Mouse (Mus musculus): ENCODE measurements around the gene Guca2b. TPM values are rescaled to one million over a fixed set of nuclear protein-coding genes. Genes with fewer than 3 reads are reported as not detected.

The Guca2b gene
- polyA plus RNA-seq, 1 experiment, result not detected

GRCm38 (mm10) chr4:119671164-119671563 is 12.4 kb upstream of the Guca2b start:
- no peak overlapping the region for H3K4me3 ChIP-seq (replicated peaks)
- no peaks in the 10 kb centered on the region for H3K9me3 ChIP-seq (ENCODE audit: control insufficient read depth, low read length)
- TF ChIP-seq TAL1 (IDR thresholded peaks at IDR 0.05; ENCODE audit: low read length) (no peak), GATA1 (IDR thresholded peaks at IDR 0.05; ENCODE audit: low read length) (no peak)
- no peaks in the 10 kb centered on the region for H3K36me3 ChIP-seq (ENCODE audit: control insufficient read depth)
- no peaks in the 10 kb centered on the region for H3K4me1 ChIP-seq (ENCODE audit: control insufficient read depth)
- no peaks in the 10 kb centered on the region for H3K27me3 ChIP-seq (ENCODE audit: control insufficient read depth)

GRCm38 (mm10) chr4:119670736-119671135 is 12.0 kb upstream of the Guca2b start:
- Histone ChIP-seq H3K9me3 (ENCODE audit: control insufficient read depth, low read length) (no peaks in the 10 kb centered on the region), H3K4me1 (ENCODE audit: control insufficient read depth) (no peaks in the 10 kb centered on the region), H3K4me3 (replicated peaks) (no peak overlapping the region), H3K36me3 (ENCODE audit: control insufficient read depth) (no peaks in the 10 kb centered on the region), H3K27me3 (ENCODE audit: control insufficient read depth) (no peaks in the 10 kb centered on the region)
- TF ChIP-seq TAL1 (IDR thresholded peaks at IDR 0.05; ENCODE audit: low read length) (no peak), GATA1 (IDR thresholded peaks at IDR 0.05; ENCODE audit: low read length) (no peak)

DNA sequence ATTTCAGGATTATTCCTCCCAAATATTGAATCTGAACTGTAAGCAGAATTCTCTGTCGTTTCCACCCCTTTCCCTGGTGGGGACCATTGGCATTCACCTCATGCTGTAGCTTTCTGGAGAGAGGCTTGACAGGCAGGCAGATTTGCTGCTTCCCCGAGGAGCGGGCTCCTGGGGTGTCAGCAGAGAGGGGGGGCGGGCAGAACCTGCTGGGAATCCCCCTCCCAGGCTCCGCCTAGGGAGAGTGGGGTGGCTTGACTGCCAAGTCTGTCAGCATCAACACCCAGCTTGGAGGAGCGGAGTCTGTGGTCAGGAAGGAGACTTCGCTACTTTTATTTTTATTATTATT is 11.4 kb upstream of the Guca2b start:
- H3K4me3 ChIP-seq (replicated peaks), result no peak overlapping the region
- no peaks in the 10 kb centered on the region for H3K4me1 ChIP-seq (ENCODE audit: control insufficient read depth)
- TF ChIP-seq GATA1 (IDR thresholded peaks at IDR 0.05; ENCODE audit: low read length) (no peak), TAL1 (IDR thresholded peaks at IDR 0.05; ENCODE audit: low read length) (no peak)
- no peaks in the 10 kb centered on the region for H3K27me3 ChIP-seq (ENCODE audit: control insufficient read depth)
- H3K9me3 ChIP-seq (ENCODE audit: control insufficient read depth, low read length), result no peaks in the 10 kb centered on the region
- H3K36me3 ChIP-seq (ENCODE audit: control insufficient read depth), result no peaks in the 10 kb centered on the region

DNA sequence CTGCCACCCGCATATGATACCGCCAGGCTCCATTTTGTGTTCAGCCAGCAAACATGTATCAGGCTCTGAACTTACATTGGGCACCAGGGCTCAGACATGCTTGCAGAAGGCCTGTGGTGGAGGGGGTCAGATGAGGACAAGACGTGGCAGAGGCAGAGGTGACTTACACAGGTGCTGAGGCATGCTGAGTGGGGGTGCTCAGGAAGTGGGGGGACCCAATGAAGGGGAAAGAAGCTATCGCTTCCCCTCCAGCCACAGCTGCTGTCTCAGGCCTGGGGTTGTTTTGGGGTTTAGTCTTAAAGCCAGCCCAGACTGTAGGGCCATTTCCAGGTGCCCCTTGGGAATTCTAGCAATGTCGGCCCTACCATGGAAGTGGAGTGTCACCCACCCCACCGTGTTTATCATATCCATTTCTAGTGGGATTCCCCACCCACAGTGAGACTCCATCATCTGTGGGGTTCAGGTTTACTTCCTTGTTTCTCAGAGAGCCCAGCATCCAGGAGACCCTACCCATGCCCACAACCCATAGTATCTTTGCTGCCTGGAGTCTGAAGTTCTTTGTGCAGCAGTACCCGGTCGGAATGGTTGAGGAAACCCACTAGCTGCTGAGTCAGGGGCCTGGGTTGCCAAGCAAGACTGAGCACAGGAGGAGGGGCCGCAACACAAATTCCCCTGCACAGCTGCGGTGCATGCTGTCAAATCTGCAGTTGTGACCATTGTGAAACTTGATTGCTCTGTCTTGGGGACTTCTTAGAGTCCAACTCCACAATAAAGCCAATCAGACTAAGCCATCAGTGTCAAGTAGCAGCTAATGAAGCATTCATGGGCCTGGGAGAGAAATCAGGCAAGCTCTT is 10.8 kb upstream of the Guca2b start:
- Histone ChIP-seq H3K9me3 (ENCODE audit: control insufficient read depth, low read length) (no peaks in the 10 kb centered on the region), H3K27me3 (ENCODE audit: control insufficient read depth) (no peaks in the 10 kb centered on the region), H3K4me3 (replicated peaks) (no peak overlapping the region), H3K4me1 (ENCODE audit: control insufficient read depth) (no peaks in the 10 kb centered on the region), H3K36me3 (ENCODE audit: control insufficient read depth) (no peaks in the 10 kb centered on the region)
- TF ChIP-seq TAL1 (IDR thresholded peaks at IDR 0.05; ENCODE audit: low read length) (no peak), GATA1 (IDR thresholded peaks at IDR 0.05; ENCODE audit: low read length) (no peak)

- H3K4me3 ChIP-seq (replicated peaks), result no peak overlapping the region
- H3K27me3 ChIP-seq (ENCODE audit: control insufficient read depth), result no peaks in the 10 kb centered on the region
- no peak for TF ChIP-seq TAL1 (IDR thresholded peaks at IDR 0.05; ENCODE audit: low read length)
- TF ChIP-seq GATA1 (IDR thresholded peaks at IDR 0.05; ENCODE audit: low read length), result no peak
- H3K4me1 ChIP-seq (ENCODE audit: control insufficient read depth), result no peaks in the 10 kb centered on the region
- H3K9me3 ChIP-seq (ENCODE audit: control insufficient read depth, low read length), result no peaks in the 10 kb centered on the region
- H3K36me3 ChIP-seq (ENCODE audit: control insufficient read depth), result no peaks in the 10 kb centered on the region
Observed at GRCm38 (mm10) chr4:119668596-119668995, 9.8 kb upstream of the Guca2b start.

DNA sequence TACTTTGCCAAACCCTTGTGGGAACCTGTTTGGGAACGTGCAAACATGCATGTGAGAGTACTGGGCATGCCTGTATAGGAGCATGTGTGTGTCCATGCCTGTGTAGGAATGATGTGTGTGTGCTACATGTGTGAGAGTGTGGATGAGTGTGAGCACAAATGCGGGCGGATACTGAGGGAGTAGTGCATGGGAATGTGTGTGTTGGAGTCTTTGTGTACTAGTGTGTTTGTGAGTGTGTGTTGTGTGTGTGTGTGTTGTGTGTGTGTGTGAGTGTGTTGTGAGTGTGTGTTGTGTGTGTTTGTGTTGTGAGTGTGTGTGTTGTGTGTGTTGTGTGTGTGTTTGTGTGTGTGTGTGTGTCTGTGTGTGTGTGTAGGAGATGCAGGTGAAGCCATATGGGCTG is 9.4 kb upstream of the Guca2b start:
- H3K4me1 ChIP-seq (ENCODE audit: control insufficient read depth), result no peaks in the 10 kb centered on the region
- TF ChIP-seq GATA1 (IDR thresholded peaks at IDR 0.05; ENCODE audit: low read length) (no peak), TAL1 (IDR thresholded peaks at IDR 0.05; ENCODE audit: low read length) (no peak)
- no peak overlapping the region for H3K4me3 ChIP-seq (replicated peaks)
- H3K36me3 ChIP-seq (ENCODE audit: control insufficient read depth), result no peaks in the 10 kb centered on the region
- no peaks in the 10 kb centered on the region for H3K27me3 ChIP-seq (ENCODE audit: control insufficient read depth)
- H3K9me3 ChIP-seq (ENCODE audit: control insufficient read depth, low read length), result no peaks in the 10 kb centered on the region

GRCm38 (mm10) chr4:119667454-119667853 is 8.7 kb upstream of the Guca2b start:
- Histone ChIP-seq H3K4me3 (replicated peaks) (no peak overlapping the region), H3K4me1 (ENCODE audit: control insufficient read depth) (no peaks in the 10 kb centered on the region), H3K36me3 (ENCODE audit: control insufficient read depth) (no peaks in the 10 kb centered on the region), H3K27me3 (ENCODE audit: control insufficient read depth) (no peaks in the 10 kb centered on the region), H3K9me3 (ENCODE audit: control insufficient read depth, low read length) (no peaks in the 10 kb centered on the region)
- TF ChIP-seq GATA1 (IDR thresholded peaks at IDR 0.05; ENCODE audit: low read length) (no peak), TAL1 (IDR thresholded peaks at IDR 0.05; ENCODE audit: low read length) (no peak)

DNA sequence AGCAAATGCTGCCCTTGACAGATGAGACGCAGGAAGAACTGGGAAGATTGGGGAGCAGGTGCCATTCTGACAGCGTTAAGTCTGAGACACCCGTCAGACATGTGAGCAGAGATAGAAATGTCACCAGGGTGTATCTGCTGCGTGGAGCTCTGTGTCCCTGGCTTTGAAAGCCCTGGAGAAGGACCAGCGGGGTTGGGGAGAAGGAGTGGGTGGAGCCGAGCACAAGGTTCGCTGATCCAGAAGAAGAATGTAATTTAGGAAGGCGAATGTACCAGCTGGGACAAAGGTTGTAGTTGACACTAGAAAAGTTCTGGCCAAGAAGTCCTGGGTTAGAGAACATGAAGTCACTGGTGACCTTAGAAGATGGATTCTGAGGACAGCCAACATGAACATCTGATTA is 7.4 kb upstream of the Guca2b start:
- no peaks in the 10 kb centered on the region for H3K9me3 ChIP-seq (ENCODE audit: control insufficient read depth, low read length)
- TF ChIP-seq GATA1 (IDR thresholded peaks at IDR 0.05; ENCODE audit: low read length) (no peak), TAL1 (IDR thresholded peaks at IDR 0.05; ENCODE audit: low read length) (no peak)
- H3K27me3 ChIP-seq (ENCODE audit: control insufficient read depth), result no peaks in the 10 kb centered on the region
- H3K36me3 ChIP-seq (ENCODE audit: control insufficient read depth), result no peaks in the 10 kb centered on the region
- no peaks in the 10 kb centered on the region for H3K4me1 ChIP-seq (ENCODE audit: control insufficient read depth)
- no peak overlapping the region for H3K4me3 ChIP-seq (replicated peaks)

GRCm38 (mm10) chr4:119665166-119665565 is 6.4 kb upstream of the Guca2b start:
- Histone ChIP-seq H3K36me3 (ENCODE audit: control insufficient read depth) (no peaks in the 10 kb centered on the region), H3K9me3 (ENCODE audit: control insufficient read depth, low read length) (no peaks in the 10 kb centered on the region), H3K4me1 (ENCODE audit: control insufficient read depth) (no peaks in the 10 kb centered on the region), H3K4me3 (replicated peaks) (no peak overlapping the region), H3K27me3 (ENCODE audit: control insufficient read depth) (no peaks in the 10 kb centered on the region)
- TF ChIP-seq TAL1 (IDR thresholded peaks at IDR 0.05; ENCODE audit: low read length) (no peak), GATA1 (IDR thresholded peaks at IDR 0.05; ENCODE audit: low read length) (no peak)

Measured in erythroblast, embryonic 14.5 days (primary cell).